Mouse (Mus musculus) embryonic fibroblast, embryonic 13.5 days (primary cell): ENCODE measurements at regions not wholly inside any gene's neighbourhood (a gene's known extent, or its start where the extent isn't known, plus 50 kb on each side); places are given as distances from the start of the nearest gene placed in this dataset.

Experiments used
- CTCF ChIP-seq: IDR thresholded peaks from 2 replicates; pipeline ENCODE4 v1.5.1; 2011; ENCODE audit warnings: mild to moderate bottlenecking, control low read depth, low read length, moderate library complexity, borderline replicate concordance; ENCODE audit not compliant: insufficient read depth
- POLR2A ChIP-seq: IDR thresholded peaks from 2 replicates; pipeline ENCODE4 v1.6.1; 2011; ENCODE audit warnings: low read depth, mild to moderate bottlenecking, control low read depth, low read length, moderate library complexity

GRCm38 (mm10) chr5:136635119-136635518 lies 57.8 kb upstream of the Myl10 start:
- TF ChIP-seq CTCF (no peak), POLR2A (no peak)
